In the genomic region with DNA sequence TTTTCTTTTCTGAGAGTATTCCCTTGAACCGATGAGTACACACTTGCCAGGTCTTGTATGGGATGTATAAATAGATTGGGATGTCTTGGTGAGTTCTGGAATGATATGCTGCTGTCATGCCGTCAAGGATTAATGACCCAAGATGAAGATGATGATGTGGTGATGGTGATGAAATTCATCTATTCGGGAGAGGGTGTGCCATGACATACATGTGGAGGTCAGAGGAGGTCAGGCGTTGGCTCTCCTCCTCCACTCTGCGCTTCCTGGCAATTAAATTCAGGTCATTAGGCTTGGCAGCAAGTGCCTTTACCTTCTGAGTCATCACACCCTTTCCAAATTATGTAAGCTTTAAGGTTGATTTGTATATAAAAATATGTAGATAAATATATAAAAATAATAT, we compare ENCODE assay signal across 15 mouse cellular contexts.
DNase-seq lines count a peak whose midpoint lies in the region; ATAC-seq and TF ChIP-seq lines count a peak whose summit lies in the region.
"Had no signal": no experiment of that assay in that cellular context is flagged by ENCODE, and none has a peak within 500 bp of the region (broad histone marks: within the 10 kb centered on the region; RNA-seq: fewer than 3 reads in every experiment).

No protein-coding gene starts in this region.

- WGBS in heart, embryonic 15.5 days, result 44% methylated on average over 5 of the region's 5 CpGs
- WGBS in stomach, embryonic 14.5 days, result 69% methylated on average over 5 of the region's 5 CpGs
- 69% methylated on average over 5 of the region's 5 CpGs for WGBS in stomach, postnatal 0 days
- 73% methylated on average over 5 of the region's 5 CpGs for WGBS in liver, embryonic 11.5 days

- H3K4me2 ChIP-seq in heart, embryonic 15.5 days, result no peak overlapping the region
- H3K4me2 ChIP-seq in stomach, embryonic 14.5 days (replicated peaks; ENCODE audit: low read depth, low read length), result no peak overlapping the region
- H3K4me2 ChIP-seq in stomach, postnatal 0 days (replicated peaks; ENCODE audit: low read depth), result no peak overlapping the region
- no peak overlapping the region for H3K4me2 ChIP-seq in liver, embryonic 11.5 days
- H3K4me2 ChIP-seq: forebrain, embryonic 12.5 days; liver, embryonic 15.5 days; midbrain, embryonic 11.5 days had no signal

- peak overlapping the region; percentile 65 for H3K27ac ChIP-seq in heart, embryonic 15.5 days
- H3K27ac ChIP-seq in stomach, embryonic 14.5 days (ENCODE audit: low read length), result peak overlapping the region; percentile 18; the same call in 1 of the 2 replicates
- H3K27ac ChIP-seq in stomach, postnatal 0 days (replicated peaks), result no peak overlapping the region
- H3K27ac ChIP-seq in liver, embryonic 11.5 days (ENCODE audit: low read depth, low read length), result no peak overlapping the region
- H3K27ac ChIP-seq: forebrain, embryonic 12.5 days; heart, adult 2 months; kidney, postnatal 0 days; liver, embryonic 15.5 days; macrophage had no signal

- intact Hi-C loops in heart, postnatal 14 days (cut with DNase I), result no loop called here

- no peak for TF ChIP-seq CTCF in stomach, postnatal 0 days (IDR thresholded peaks at IDR 0.05; ENCODE audit: low read depth)

- ATAC-seq in heart, embryonic 15.5 days (replicated peaks; ENCODE audit: insufficient number of reproducible peaks, insufficient read depth, low FRiP score, low read depth), result no peak
- ATAC-seq in stomach, embryonic 14.5 days (ENCODE audit: insufficient number of reproducible peaks, insufficient read depth, low FRiP score, low read depth), result no peak
- no peak for ATAC-seq in stomach, postnatal 0 days (ENCODE audit: low FRiP score, low TSS enrichment)
- no peak for ATAC-seq in liver, embryonic 11.5 days (replicated peaks; ENCODE audit: low FRiP score)
- ATAC-seq in megakaryocyte-erythroid progenitor cell, adult 5-6 weeks (replicated peaks; ENCODE audit: low FRiP score, low TSS enrichment, poor library complexity, severe bottlenecking), result no peak

- no peaks in the 10 kb centered on the region for H3K36me3 ChIP-seq in heart, embryonic 15.5 days
- no peaks in the 10 kb centered on the region for H3K36me3 ChIP-seq in stomach, embryonic 14.5 days (ENCODE audit: control insufficient read depth, insufficient read depth, low read length)
- no peaks in the 10 kb centered on the region for H3K36me3 ChIP-seq in stomach, postnatal 0 days (ENCODE audit: control insufficient read depth, insufficient read depth, low read length)
- no peaks in the 10 kb centered on the region for H3K36me3 ChIP-seq in liver, embryonic 11.5 days (ENCODE audit: control insufficient read depth, insufficient read depth, low read length)
- H3K36me3 ChIP-seq: forebrain, embryonic 12.5 days; liver, embryonic 15.5 days had no signal

- no peaks in the 10 kb centered on the region for H3K9me3 ChIP-seq in heart, embryonic 15.5 days (replicated peaks)
- no peaks in the 10 kb centered on the region for H3K9me3 ChIP-seq in stomach, embryonic 14.5 days (ENCODE audit: control insufficient read depth, low read depth, low read length)
- no peaks in the 10 kb centered on the region for H3K9me3 ChIP-seq in stomach, postnatal 0 days (ENCODE audit: control insufficient read depth, low read length)
- no peaks in the 10 kb centered on the region for H3K9me3 ChIP-seq in liver, embryonic 11.5 days (ENCODE audit: control insufficient read depth, low read length)
- H3K9me3 ChIP-seq: forebrain, embryonic 12.5 days; liver, embryonic 15.5 days had no signal

- DNase-seq in heart, postnatal 14 days, result no peak
- DNase-seq in stomach, postnatal 0 days (ENCODE audit: low spot score), result no peak
- DNase-seq in cerebellum, adult 9-11 months, result peak; percentile 62
- no peak for DNase-seq in liver, embryonic 11.5 days (ENCODE audit: low spot score)
- DNase-seq: kidney, adult 11 months; thymus, postnatal 36 days had no signal

- H3K9ac ChIP-seq in heart, embryonic 15.5 days, result no peak overlapping the region
- H3K9ac ChIP-seq in stomach, embryonic 14.5 days (replicated peaks; ENCODE audit: low read depth, low read length), result no peak overlapping the region
- H3K9ac ChIP-seq in stomach, postnatal 0 days (ENCODE audit: low read length), result no peak overlapping the region
- no peak overlapping the region for H3K9ac ChIP-seq in liver, embryonic 11.5 days (ENCODE audit: low read depth, low read length)
- H3K9ac ChIP-seq: forebrain, embryonic 12.5 days; liver, embryonic 15.5 days had no signal

- H3K4me3 ChIP-seq in heart, embryonic 15.5 days, result no peak overlapping the region
- no peak overlapping the region for H3K4me3 ChIP-seq in stomach, embryonic 14.5 days (ENCODE audit: low read depth, low read length)
- H3K4me3 ChIP-seq in stomach, postnatal 0 days (ENCODE audit: low read depth, low read length), result no peak overlapping the region
- no peak overlapping the region for H3K4me3 ChIP-seq in liver, embryonic 11.5 days (ENCODE audit: low read depth, low read length)
- H3K4me3 ChIP-seq: forebrain, embryonic 12.5 days; heart, adult 2 months; liver, embryonic 15.5 days had no signal

- H3K27me3 ChIP-seq in heart, embryonic 15.5 days, result no peaks in the 10 kb centered on the region
- no peaks in the 10 kb centered on the region for H3K27me3 ChIP-seq in stomach, embryonic 14.5 days (ENCODE audit: control insufficient read depth, insufficient read depth, low read length)
- H3K27me3 ChIP-seq in stomach, postnatal 0 days (ENCODE audit: control insufficient read depth, insufficient read depth, low read length), result no peaks in the 10 kb centered on the region
- no peaks in the 10 kb centered on the region for H3K27me3 ChIP-seq in liver, embryonic 11.5 days (replicated peaks; ENCODE audit: control insufficient read depth, insufficient read depth, low read length)
- H3K27me3 ChIP-seq: forebrain, embryonic 12.5 days; liver, embryonic 15.5 days had no signal

- TF ChIP-seq EP300 in stomach, postnatal 0 days (optimal IDR thresholded peaks at IDR 0.05), result no peak

- peaks cover 25% of the 10 kb centered on the region for H3K4me1 ChIP-seq in heart, embryonic 15.5 days (replicated peaks)
- H3K4me1 ChIP-seq in stomach, embryonic 14.5 days (ENCODE audit: control insufficient read depth, insufficient read depth, low read length), result peaks cover 5% of the 10 kb centered on the region
- no peaks in the 10 kb centered on the region for H3K4me1 ChIP-seq in stomach, postnatal 0 days (replicated peaks; ENCODE audit: control insufficient read depth, insufficient read depth)
- no peaks in the 10 kb centered on the region for H3K4me1 ChIP-seq in liver, embryonic 11.5 days (replicated peaks; ENCODE audit: control insufficient read depth, insufficient read depth, low read length)
- H3K4me1 ChIP-seq: forebrain, embryonic 12.5 days; liver, embryonic 15.5 days had no signal

Comparison
In these comparisons a context has a peak if more than half of its experiments do, and no peak if none do; other contexts are left out.
1. H3K27ac ChIP-seq: peak in heart, embryonic 15.5 days (single experiment) and stomach, embryonic 14.5 days (single experiment); none in stomach, postnatal 0 days (single experiment) and liver, embryonic 11.5 days (single experiment).